Mouse (Mus musculus): ENCODE results near the gene Etv3. TPM values are rescaled to one million over a fixed set of nuclear protein-coding genes. Genes with fewer than 3 reads are reported as not detected.
"Not testable (repeated sequence)": the region's sequence is repeated elsewhere in the genome, so short reads cannot be mapped to it uniquely, and the experiment has no call there.

Etv3 gene
- polyA plus RNA-seq, 1 experiment from 2014 or later = 10.4 TPM

GRCm38 (mm10) chr3:87546291-87546721 is 21.1 kb downstream of the Etv3 start:
- H3K9ac ChIP-seq = no peak overlapping the region
- H3K9me3 ChIP-seq = no peaks in the 10 kb centered on the region
- no peak overlapping the region for H3K27ac ChIP-seq (replicated peaks)
- H3K4me1 ChIP-seq (replicated peaks) = peaks cover 4% of the 10 kb centered on the region; the same call in 1 of the 2 replicates
- H3K27me3 ChIP-seq = 0 out of 2 replicates have a peak, but pooled peaks cover 2% of the 10 kb centered on the region
- H3K4me3 ChIP-seq = no peak overlapping the region
- H3K4me2 ChIP-seq = no peak overlapping the region
- H3K36me3 ChIP-seq = no peaks in the 10 kb centered on the region
- 74% methylated on average over 10 of the region's 10 CpGs for WGBS
- ATAC-seq (ENCODE audit: low FRiP score, low read depth) = no peak

GRCm38 (mm10) chr3:87549908-87550307 is 24.7 kb downstream of the Etv3 start:
- no peak overlapping the region for H3K4me3 ChIP-seq
- no peaks in the 10 kb centered on the region for H3K9me3 ChIP-seq
- no peaks in the 10 kb centered on the region for H3K36me3 ChIP-seq
- no peak overlapping the region for H3K4me2 ChIP-seq
- 24% methylated on average over 14 of the region's 14 CpGs for WGBS
- no peak overlapping the region for H3K9ac ChIP-seq
- H3K27ac ChIP-seq (replicated peaks) = no peak overlapping the region
- H3K27me3 ChIP-seq = 0 out of 2 replicates have a peak, but pooled peaks cover 2% of the 10 kb centered on the region
- peaks cover 4% of the 10 kb centered on the region; the same call in 1 of the 2 replicates for H3K4me1 ChIP-seq (replicated peaks)
- ATAC-seq (ENCODE audit: low FRiP score, low read depth) = no peak

DNA sequence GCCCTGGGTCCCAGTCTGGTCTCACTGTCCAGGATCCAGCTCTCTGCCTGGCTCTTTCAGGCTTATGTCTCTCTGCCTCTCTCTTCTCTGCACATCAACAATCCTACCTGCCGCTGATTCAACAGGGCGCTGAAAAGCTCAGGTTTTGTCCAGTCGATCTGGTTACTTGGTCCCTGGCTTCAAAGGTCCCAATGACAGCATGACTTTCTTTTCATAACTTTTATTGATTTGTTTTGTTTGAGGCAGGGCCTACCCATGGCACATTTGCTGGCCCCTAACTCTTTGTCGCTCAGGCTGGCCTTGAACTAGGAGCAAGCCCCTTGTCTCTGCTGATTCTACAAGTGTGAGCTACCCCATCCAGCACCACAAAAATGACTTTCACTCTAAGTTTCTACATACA is 27.1 kb downstream of the Etv3 start:
- Histone ChIP-seq H3K27me3 (0 out of 2 replicates have a peak, but pooled peaks cover 2% of the 10 kb centered on the region), H3K9me3 (no peaks in the 10 kb centered on the region), H3K4me2 (no peak overlapping the region), H3K36me3 (no peaks in the 10 kb centered on the region), H3K4me1 (replicated peaks) (peaks cover 4% of the 10 kb centered on the region; the same call in 1 of the 2 replicates), H3K9ac (no peak overlapping the region), H3K27ac (replicated peaks) (no peak overlapping the region), H3K4me3 (no peak overlapping the region)
- WGBS = 92% methylated on average over 4 of the region's 4 CpGs
- ATAC-seq (ENCODE audit: low FRiP score, low read depth) = no peak

GRCm38 (mm10) chr3:87553196-87553935 is 28.2 kb downstream of the Etv3 start:
- Histone ChIP-seq H3K27me3 (0 out of 2 replicates have a peak, but pooled peaks cover 2% of the 10 kb centered on the region), H3K4me1 (replicated peaks) (peaks cover 4% of the 10 kb centered on the region; the same call in 1 of the 2 replicates), H3K27ac (replicated peaks) (no peak overlapping the region), H3K9me3 (no peaks in the 10 kb centered on the region), H3K36me3 (no peaks in the 10 kb centered on the region), H3K4me3 (no peak overlapping the region), H3K4me2 (no peak overlapping the region), H3K9ac (no peak overlapping the region)
- WGBS = 58% methylated on average over 11 of the region's 11 CpGs
- ATAC-seq (ENCODE audit: low FRiP score, low read depth) = no peak

DNA sequence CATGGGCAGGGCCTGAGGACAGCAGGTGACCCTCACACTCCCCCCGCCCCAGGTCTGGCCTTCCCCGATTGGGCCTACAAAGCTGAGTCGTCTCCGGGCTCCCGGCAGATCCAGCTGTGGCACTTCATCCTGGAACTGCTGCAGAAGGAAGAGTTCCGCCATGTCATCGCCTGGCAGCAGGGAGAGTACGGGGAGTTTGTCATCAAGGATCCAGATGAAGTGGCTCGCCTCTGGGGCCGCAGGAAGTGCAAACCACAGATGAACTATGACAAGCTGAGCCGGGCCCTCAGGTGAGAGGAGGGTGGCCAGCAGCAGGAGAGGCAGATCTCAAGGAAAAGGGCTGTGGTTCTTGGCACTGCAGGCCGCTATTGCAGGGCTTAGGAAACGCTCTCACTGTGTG is 29.7 kb downstream of the Etv3 start:
- H3K4me3 ChIP-seq; H3K27ac ChIP-seq (replicated peaks); H3K9me3 ChIP-seq; H3K9ac ChIP-seq; H3K4me1 ChIP-seq (replicated peaks); ATAC-seq (ENCODE audit: low FRiP score, low read depth); H3K27me3 ChIP-seq; H3K36me3 ChIP-seq; H3K4me2 ChIP-seq: not testable (repeated sequence)
- WGBS = 86% methylated on average over 13 of the region's 13 CpGs

DNA sequence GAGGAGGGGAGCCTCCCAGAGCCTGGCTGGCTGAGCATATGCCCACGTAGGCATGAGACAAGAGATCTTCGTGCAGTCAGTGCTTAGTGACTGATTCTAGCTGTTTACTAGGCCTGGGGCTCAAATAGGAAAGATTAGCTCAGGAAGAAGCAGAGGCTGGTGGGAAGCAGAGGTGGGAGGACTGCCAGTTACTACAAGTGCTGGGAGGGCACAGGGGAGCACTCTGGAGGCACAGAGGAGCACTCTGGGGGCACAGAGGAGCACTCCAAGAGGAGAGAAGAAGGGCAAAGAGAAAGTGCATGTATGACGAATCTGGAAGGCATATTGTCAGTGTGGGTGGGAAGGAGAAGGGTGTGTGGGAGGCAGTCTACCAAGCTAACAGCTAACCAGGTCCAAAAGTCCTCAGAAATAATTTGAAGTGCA is 30.9 kb downstream of the Etv3 start:
- H3K9ac ChIP-seq = no peak overlapping the region
- WGBS = 65% methylated on average over 3 of the region's 3 CpGs
- no peak overlapping the region for H3K4me2 ChIP-seq
- no peak overlapping the region for H3K27ac ChIP-seq (replicated peaks)
- no peaks in the 10 kb centered on the region for H3K36me3 ChIP-seq
- H3K9me3 ChIP-seq = no peaks in the 10 kb centered on the region
- ATAC-seq (ENCODE audit: low FRiP score, low read depth) = no peak
- H3K4me1 ChIP-seq (replicated peaks) = no peaks in the 10 kb centered on the region
- H3K27me3 ChIP-seq = no peaks in the 10 kb centered on the region
- no peak overlapping the region for H3K4me3 ChIP-seq

- Histone ChIP-seq H3K36me3 (no peaks in the 10 kb centered on the region), H3K9me3 (no peaks in the 10 kb centered on the region), H3K9ac (no peak overlapping the region), H3K27me3 (no peaks in the 10 kb centered on the region), H3K27ac (replicated peaks) (no peak overlapping the region), H3K4me3 (no peak overlapping the region), H3K4me1 (replicated peaks) (no peaks in the 10 kb centered on the region), H3K4me2 (no peak overlapping the region)
- 91% methylated on average over 12 of the region's 12 CpGs for WGBS
- ATAC-seq (ENCODE audit: low FRiP score, low read depth) = no peak
These were observed 31.6 kb downstream of the Etv3 start for GRCm38 (mm10) chr3:87556668-87557278.

- Histone ChIP-seq H3K27ac (replicated peaks) (no peak overlapping the region), H3K4me3 (no peak overlapping the region), H3K9ac (no peak overlapping the region), H3K36me3 (no peaks in the 10 kb centered on the region), H3K27me3 (no peaks in the 10 kb centered on the region), H3K4me1 (replicated peaks) (peaks cover 1% of the 10 kb centered on the region; the same call in 1 of the 2 replicates), H3K9me3 (no peaks in the 10 kb centered on the region), H3K4me2 (no peak overlapping the region)
- 55% methylated on average over 3 of the region's 3 CpGs for WGBS
- ATAC-seq (ENCODE audit: low FRiP score, low read depth) = no peak
These were observed 34.9 kb downstream of the Etv3 start for GRCm38 (mm10) chr3:87560156-87560555.

DNA sequence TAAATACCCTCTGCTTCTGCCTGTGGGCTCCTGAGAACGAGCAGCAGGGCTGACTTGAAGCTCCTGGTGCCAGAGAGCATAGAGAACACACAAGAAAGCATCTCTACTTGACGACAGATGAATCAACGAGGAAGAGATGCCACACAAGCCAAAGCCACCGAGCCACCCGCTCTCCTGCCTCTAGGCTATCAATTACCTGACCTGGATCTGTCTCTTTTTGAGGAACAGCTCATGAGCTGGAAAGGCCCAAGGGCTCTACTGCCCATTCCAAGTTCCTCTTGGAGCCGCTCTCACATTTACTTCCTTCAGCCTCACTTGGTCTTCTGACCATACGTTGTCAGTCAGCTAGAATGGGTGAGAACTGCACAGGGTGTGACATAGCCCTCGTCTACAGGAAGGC is 36.2 kb downstream of the Etv3 start:
- H3K36me3 ChIP-seq = no peaks in the 10 kb centered on the region
- peaks cover 10% of the 10 kb centered on the region for H3K4me1 ChIP-seq (replicated peaks)
- no peak overlapping the region for H3K4me3 ChIP-seq
- ATAC-seq (ENCODE audit: low FRiP score, low read depth) = no peak
- H3K9ac ChIP-seq = no peak overlapping the region
- H3K27me3 ChIP-seq = no peaks in the 10 kb centered on the region
- 82% methylated on average over 8 of the region's 8 CpGs for WGBS
- H3K27ac ChIP-seq (replicated peaks) = no peak overlapping the region
- no peaks in the 10 kb centered on the region for H3K9me3 ChIP-seq
- H3K4me2 ChIP-seq = no peak overlapping the region

DNA sequence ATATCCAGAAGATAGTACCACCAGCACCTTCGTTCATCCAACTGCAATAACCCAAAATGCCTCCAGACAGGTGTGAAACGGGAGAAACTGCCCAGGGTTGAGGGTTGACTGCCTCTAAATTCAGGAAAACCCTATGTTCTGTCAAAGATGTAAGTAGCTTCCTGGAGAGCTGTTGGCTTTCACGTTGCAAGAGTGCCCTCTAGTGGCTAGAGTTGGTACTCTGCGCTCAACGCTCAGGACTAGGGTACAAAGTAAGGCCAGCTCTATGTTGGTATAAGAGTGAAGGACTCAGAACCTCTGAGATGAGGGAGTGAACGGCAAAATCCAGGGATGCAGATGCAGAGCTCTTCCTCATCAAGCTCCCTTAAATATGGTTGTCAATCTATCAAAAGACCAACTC is 37.2 kb downstream of the Etv3 start:
- H3K9me3 ChIP-seq = no peaks in the 10 kb centered on the region
- under 1% methylated on average over 6 of the region's 6 CpGs for WGBS
- H3K27me3 ChIP-seq = no peaks in the 10 kb centered on the region
- no peak overlapping the region for H3K4me3 ChIP-seq
- H3K9ac ChIP-seq = no peak overlapping the region
- no peak overlapping the region for H3K27ac ChIP-seq (replicated peaks)
- H3K4me1 ChIP-seq (replicated peaks) = peaks cover 13% of the 10 kb centered on the region
- no peaks in the 10 kb centered on the region for H3K36me3 ChIP-seq
- no peak overlapping the region for H3K4me2 ChIP-seq
- ATAC-seq (ENCODE audit: low FRiP score, low read depth) = no peak

- peaks cover 13% of the 10 kb centered on the region for H3K4me1 ChIP-seq (replicated peaks)
- H3K4me3 ChIP-seq = no peak overlapping the region
- H3K9ac ChIP-seq = no peak overlapping the region
- WGBS = 80% methylated on average over 5 of the region's 5 CpGs
- H3K27me3 ChIP-seq = no peaks in the 10 kb centered on the region
- H3K27ac ChIP-seq (replicated peaks) = no peak overlapping the region
- no peaks in the 10 kb centered on the region for H3K9me3 ChIP-seq
- H3K36me3 ChIP-seq = no peaks in the 10 kb centered on the region
- ATAC-seq (ENCODE audit: low FRiP score, low read depth) = no peak
- H3K4me2 ChIP-seq = no peak overlapping the region
These were observed 38.3 kb downstream of the Etv3 start for GRCm38 (mm10) chr3:87563466-87563865.

- peak overlapping the region; percentile 23 for H3K4me3 ChIP-seq
- H3K4me1 ChIP-seq (replicated peaks) = peaks cover 13% of the 10 kb centered on the region
- ATAC-seq (ENCODE audit: low FRiP score, low read depth) = no peak
- H3K9ac ChIP-seq = peak overlapping the region; percentile 42
- H3K27me3 ChIP-seq = no peaks in the 10 kb centered on the region
- peak overlapping the region; percentile 95 for H3K27ac ChIP-seq (replicated peaks)
- no peaks in the 10 kb centered on the region for H3K9me3 ChIP-seq
- H3K36me3 ChIP-seq = no peaks in the 10 kb centered on the region
- H3K4me2 ChIP-seq = peak overlapping the region; percentile 58
- WGBS = 58% methylated on average over 6 of the region's 6 CpGs
These were observed 40.4 kb downstream of the Etv3 start for GRCm38 (mm10) chr3:87565623-87566022.
